Mouse (Mus musculus) kidney, adult 2 months (tissue): Measurements from ENCODE around the gene Brsk1. TPM values are rescaled to one million over a fixed set of nuclear protein-coding genes. Genes with fewer than 3 reads are reported as not detected.

ENCODE experiments used
- DNase-seq: peaks from one replicate; pipeline ENCODE4 v3.0.0; 2021
- H3K27ac ChIP-seq: fragments of 200-500 bp; 2 replicates; pipeline ENCODE4 v1.5.1; 2012; ENCODE audit warnings: low read depth, low read length, control low read depth, inconsistent platforms; ENCODE audit not compliant: insufficient read depth
- H3K27me3 ChIP-seq: fragments of 200-500 bp; replicated peaks from 2 replicates; pipeline ENCODE4 v1.6.1; 2012; ENCODE audit warnings: mild to moderate bottlenecking, moderate library complexity, low read length, inconsistent platforms; ENCODE audit not compliant: control insufficient read depth, insufficient read depth
- H3K36me3 ChIP-seq: fragments of 200-500 bp; 2 replicates; pipeline ENCODE4 v1.6.1; 2012; ENCODE audit warnings: mild to moderate bottlenecking, moderate library complexity, low read length, inconsistent platforms; ENCODE audit not compliant: control insufficient read depth, insufficient read depth
- H3K4me1 ChIP-seq: fragments of 200-500 bp; 2 replicates; pipeline ENCODE4 v1.6.1; 2011; ENCODE audit warnings: low read length; ENCODE audit not compliant: control insufficient read depth, insufficient read depth
- H3K4me3 ChIP-seq: fragments of 200-500 bp; 2 replicates; pipeline ENCODE4 v1.5.1; 2011; ENCODE audit warnings: mild to moderate bottlenecking, low read depth, low read length, control low read depth; ENCODE audit not compliant: insufficient read depth
- CTCF ChIP-seq: fragments of 200-500 bp; conservative IDR thresholded peaks from 2 replicates; pipeline ENCODE4 v1.5.1; 2011; ENCODE audit warnings: low read depth, mild to moderate bottlenecking, control low read depth, low read length, moderate library complexity, mixed read lengths; ENCODE audit not compliant: insufficient read depth, insufficient read length
- POLR2A ChIP-seq: fragments of 200-500 bp; IDR thresholded peaks from one replicate; pipeline ENCODE4 v1.6.1; 2011; ENCODE audit warnings: low read depth, low read length, control low read depth
- WGBS: fragments of 180-500 bp; shearing (Covaris S2); methylation state at CpG from one replicate; pipeline ENCODE4 v1.1.7; 2018; 5-methylcytosine and 5-hydroxymethylcytosine counted together
- polyA plus RNA-seq: library from polyadenylated mRNA; depleted of rRNA; stranded (reverse); fragments of >200 nt; gene quantifications from 2 replicates; pipeline ENCODE4 v1.2.3, GENCODE M21; 2012

The Brsk1 gene
- polyA plus RNA-seq, 1 experiment: 1.7 TPM

DNA sequence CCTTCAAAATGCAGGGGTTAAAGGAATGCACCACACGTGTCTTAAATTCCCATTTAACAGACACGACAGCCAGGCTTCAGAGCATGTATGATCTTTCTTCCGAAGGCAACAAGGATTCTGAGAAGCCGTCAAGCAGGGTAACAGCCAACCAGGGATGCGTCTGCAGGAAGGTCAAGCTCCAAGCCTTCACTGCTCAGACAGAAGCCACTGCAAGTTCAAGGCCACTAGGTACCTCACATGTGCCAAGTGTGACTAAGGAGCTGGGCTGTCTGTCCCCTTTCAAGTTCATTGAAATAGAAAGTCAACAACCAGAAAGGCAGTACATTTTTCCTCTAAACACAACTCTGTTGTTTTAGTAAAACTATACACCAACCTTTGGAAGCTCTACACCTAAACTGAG, 23.5 kb upstream of the Brsk1 start:
- 92% methylated on average over 5 of the region's 5 CpGs for WGBS
- TF ChIP-seq CTCF: no peak
- TF ChIP-seq POLR2A: no peak

DNA sequence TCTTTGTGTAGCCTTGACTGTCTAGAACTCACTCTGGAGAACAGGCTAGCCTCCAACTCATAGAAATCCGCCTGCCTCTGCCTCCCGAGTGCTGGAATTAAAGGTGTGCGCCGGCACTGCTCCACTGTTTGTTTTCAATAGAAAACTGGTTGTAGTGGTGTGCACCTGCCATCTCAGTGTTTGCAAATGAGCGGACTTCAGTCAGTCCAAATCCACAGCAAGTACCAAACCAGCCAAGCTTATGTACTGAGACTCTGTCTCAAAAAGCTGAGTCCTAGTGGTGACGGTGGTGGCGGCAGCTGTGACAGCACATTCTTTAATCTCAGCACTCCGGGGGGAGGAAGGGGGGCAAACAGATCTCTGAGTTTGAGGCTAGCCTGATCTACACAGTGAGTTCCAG, 21.9 kb upstream of the Brsk1 start:
- no peak overlapping the region for H3K27ac ChIP-seq
- TF ChIP-seq CTCF (no peak), POLR2A (no peak)
- no peak for DNase-seq
- 97% methylated on average over 8 of the region's 8 CpGs for WGBS
- no peak overlapping the region for H3K4me3 ChIP-seq
- peaks cover 3% of the 10 kb centered on the region; the same call in 1 of the 2 replicates for H3K4me1 ChIP-seq
- H3K27me3 ChIP-seq: no peaks in the 10 kb centered on the region
- no peaks in the 10 kb centered on the region; the same call in none of the 2 replicates for H3K36me3 ChIP-seq

More for the DNA sequence above, 23.5 kb upstream of the Brsk1 start:
- no peaks in the 10 kb centered on the region for H3K4me1 ChIP-seq
- no peak for DNase-seq
- H3K36me3 ChIP-seq: no peaks in the 10 kb centered on the region; the same call in none of the 2 replicates
- no peaks in the 10 kb centered on the region for H3K27me3 ChIP-seq
- no peak overlapping the region for H3K4me3 ChIP-seq
- H3K27ac ChIP-seq: no peak overlapping the region

DNA sequence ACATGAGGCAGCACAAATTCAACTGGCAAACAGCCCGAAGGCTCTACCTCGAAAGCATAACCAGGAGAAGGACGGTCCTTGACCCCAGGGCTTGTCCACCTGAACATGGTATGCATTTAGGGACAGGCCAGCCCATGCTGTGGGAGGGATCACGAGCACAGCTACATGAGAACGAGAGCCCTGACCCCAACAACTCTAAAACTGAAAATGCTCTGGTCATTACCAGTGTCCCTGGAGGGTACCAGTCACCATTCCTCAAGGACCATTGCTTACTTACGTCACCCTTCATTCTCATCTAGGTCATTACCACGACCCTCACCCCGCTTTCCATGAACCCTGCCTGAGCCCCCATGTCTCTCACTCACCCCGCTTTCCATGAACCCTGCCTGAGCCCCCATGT, 21.2 kb upstream of the Brsk1 start:
- no peak for TF ChIP-seq POLR2A
- no peak for TF ChIP-seq CTCF
- Histone ChIP-seq H3K4me1 (peaks cover 3% of the 10 kb centered on the region; the same call in 1 of the 2 replicates), H3K27ac (no peak overlapping the region), H3K27me3 (no peaks in the 10 kb centered on the region), H3K4me3 (no peak overlapping the region), H3K36me3 (no peaks in the 10 kb centered on the region; the same call in none of the 2 replicates)
- DNase-seq: no peak
- WGBS: 93% methylated on average over 9 of the region's 9 CpGs

DNA sequence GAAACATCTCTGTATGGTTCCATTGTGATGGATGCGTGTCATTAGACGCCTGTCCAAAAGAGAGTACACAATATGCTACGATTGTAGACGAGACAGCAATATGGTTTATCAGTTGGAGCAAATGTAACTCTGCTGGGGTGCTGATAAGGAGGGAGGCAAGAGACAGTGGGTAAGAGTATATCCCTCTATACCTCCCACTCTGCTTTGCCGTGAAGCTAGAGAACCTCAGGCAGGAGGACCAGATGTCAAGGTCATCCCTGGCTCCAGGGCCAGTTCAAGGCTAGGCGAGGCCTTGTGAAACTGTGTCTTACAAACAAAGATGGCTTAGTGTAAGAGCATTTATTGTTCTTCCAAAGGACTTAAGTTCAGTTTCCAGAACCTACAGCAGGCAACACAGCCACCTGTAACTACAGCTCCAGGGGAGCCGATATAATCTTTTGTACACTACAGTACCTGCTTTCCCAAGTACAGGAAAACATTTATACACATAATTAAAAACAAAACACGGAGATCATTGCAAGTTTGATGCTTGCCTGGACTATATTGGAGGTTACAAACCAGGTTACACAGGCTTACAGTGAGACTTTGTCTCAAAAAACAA, 19.6 kb upstream of the Brsk1 start:
- DNase-seq: no peak
- Histone ChIP-seq H3K27ac (peak overlapping the region; percentile 26; the same call in 1 of the 2 replicates), H3K4me3 (no peak overlapping the region), H3K27me3 (no peaks in the 10 kb centered on the region), H3K36me3 (no peaks in the 10 kb centered on the region; the same call in none of the 2 replicates), H3K4me1 (peaks cover 3% of the 10 kb centered on the region; the same call in 1 of the 2 replicates)
- TF ChIP-seq POLR2A (no peak), CTCF (no peak)
- 90% methylated on average over 8 of the region's 8 CpGs for WGBS

DNA sequence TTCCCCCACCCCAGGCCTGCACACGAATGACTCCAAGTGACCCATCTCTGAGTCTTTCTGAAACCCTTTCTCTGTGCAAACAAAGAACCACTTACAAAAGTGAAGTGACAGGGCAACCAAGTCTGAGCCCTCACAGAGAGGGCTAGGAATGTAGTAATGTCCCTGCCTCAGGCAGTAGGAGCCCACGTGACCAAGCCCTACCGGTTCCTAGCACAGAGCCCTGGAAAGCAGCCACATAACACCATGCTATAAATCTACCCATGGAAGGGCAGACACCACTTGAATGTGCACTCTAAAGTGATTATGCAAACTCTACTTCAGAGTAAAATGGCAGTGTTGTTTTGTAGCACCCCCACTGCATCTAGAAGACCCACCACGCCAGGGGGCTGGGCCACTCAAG, 18.4 kb upstream of the Brsk1 start:
- Histone ChIP-seq H3K4me1 (peaks cover 3% of the 10 kb centered on the region; the same call in 1 of the 2 replicates), H3K4me3 (no peak overlapping the region), H3K27ac (peak overlapping the region; percentile 71), H3K36me3 (no peaks in the 10 kb centered on the region; the same call in none of the 2 replicates), H3K27me3 (no peaks in the 10 kb centered on the region)
- WGBS: 49% methylated on average over 4 of the region's 4 CpGs
- peak; percentile 60 for DNase-seq
- no peak for TF ChIP-seq POLR2A
- TF ChIP-seq CTCF: no peak

DNA sequence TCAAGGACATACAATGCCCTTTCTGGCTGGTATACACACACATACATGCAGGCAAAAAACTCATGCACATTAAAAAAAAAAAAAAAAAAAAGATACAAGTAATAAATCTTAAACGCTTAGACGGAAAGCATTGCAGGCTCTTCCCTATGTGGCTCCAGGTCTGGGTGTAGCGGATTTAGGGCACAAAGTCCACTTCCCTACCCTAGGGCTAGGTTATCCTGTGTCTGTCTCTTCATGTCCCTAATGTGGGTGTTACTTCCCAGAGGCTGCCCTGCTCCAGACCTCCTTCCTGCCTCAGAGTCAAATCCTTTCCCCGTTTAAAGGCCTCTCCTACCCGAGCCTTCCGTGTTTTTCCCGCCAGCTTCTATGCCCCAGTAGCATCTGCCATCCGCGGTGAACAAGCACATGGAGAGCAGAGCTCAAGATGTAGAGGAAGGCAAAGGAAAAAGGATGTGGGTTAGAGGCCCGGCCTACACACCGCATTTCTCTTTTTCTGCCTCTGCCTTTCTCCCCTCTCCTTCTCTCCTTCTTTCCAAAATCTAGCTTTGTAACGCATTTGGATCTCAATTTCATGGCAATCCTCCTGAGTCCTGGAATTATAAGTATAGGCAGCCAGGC, 16.2 kb upstream of the Brsk1 start:
- WGBS: 79% methylated on average over 12 of the region's 12 CpGs
- Histone ChIP-seq H3K27me3 (no peaks in the 10 kb centered on the region), H3K27ac (no peak overlapping the region), H3K36me3 (no peaks in the 10 kb centered on the region; the same call in 1 of the 2 replicates), H3K4me1 (peaks cover 3% of the 10 kb centered on the region; the same call in 1 of the 2 replicates), H3K4me3 (no peak overlapping the region)
- DNase-seq: no peak
- TF ChIP-seq POLR2A: no peak
- TF ChIP-seq CTCF: no peak

DNA sequence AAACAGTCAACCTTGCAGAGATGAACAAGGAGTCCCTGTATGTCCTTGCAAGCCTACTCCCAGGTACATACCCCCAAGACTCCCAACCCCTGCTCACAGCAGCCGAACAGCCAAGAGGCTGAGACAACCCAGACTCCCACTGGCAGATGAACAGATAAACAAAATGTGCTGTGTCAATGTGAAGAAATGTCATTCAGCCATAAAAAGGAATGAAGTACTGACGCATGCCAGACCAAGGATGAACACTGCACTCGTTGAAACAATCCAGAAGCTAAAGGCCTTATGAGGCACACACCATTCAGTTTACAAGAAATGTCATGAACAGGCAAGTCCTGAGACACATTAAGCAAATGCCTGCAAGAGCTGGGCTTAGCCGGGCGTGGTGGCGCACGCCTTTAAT, 15.2 kb upstream of the Brsk1 start:
- H3K36me3 ChIP-seq: no peaks in the 10 kb centered on the region; the same call in 1 of the 2 replicates
- WGBS: 93% methylated on average over 7 of the region's 7 CpGs
- H3K4me3 ChIP-seq: no peak overlapping the region
- H3K27ac ChIP-seq: no peak overlapping the region
- H3K27me3 ChIP-seq: no peaks in the 10 kb centered on the region
- H3K4me1 ChIP-seq: peaks cover 3% of the 10 kb centered on the region; the same call in 1 of the 2 replicates
- no peak for TF ChIP-seq POLR2A
- no peak for TF ChIP-seq CTCF
- DNase-seq: no peak
